13 mouse cellular contexts compared by ENCODE assay signal in the genomic region with DNA sequence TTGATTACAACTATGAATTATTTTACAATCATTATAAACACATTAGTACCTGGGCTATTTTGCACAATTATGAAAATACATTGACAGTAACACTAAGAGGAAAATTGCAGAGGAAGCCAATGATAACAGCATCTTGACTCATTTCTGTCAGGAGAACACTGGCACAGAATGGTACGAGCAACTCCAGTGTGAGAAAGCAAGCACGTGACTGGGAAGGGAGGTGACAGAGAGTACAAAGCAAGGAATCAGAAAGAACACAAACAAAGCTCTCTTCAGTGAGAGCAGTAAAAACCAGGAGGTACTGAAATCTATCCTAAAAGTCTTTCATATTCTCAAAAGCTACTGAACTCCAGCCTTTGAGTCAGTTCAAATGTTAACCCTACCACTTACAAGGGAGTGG. TPM values are rescaled to one million over a fixed set of nuclear protein-coding genes. Genes with fewer than 3 reads are reported as not detected.
DNase-seq lines count a peak whose midpoint lies in the region; ATAC-seq lines count a peak whose summit lies in the region.
"Had no signal": no experiment of that assay in that cellular context is flagged by ENCODE, and none has a peak within 500 bp of the region (broad histone marks: within the 10 kb centered on the region; RNA-seq: fewer than 3 reads in every experiment).

No protein-coding gene starts in this region.

- 28% methylated on average over 2 of the region's 2 CpGs for WGBS in forebrain, embryonic 14.5 days
- 30% methylated on average over 2 of the region's 2 CpGs for WGBS in forebrain, embryonic 12.5 days
- 34% methylated on average over 2 of the region's 2 CpGs for WGBS in hindbrain, embryonic 12.5 days

- 0 out of 2 replicates have a peak, but pooled peaks cover 5% of the 10 kb centered on the region for H3K4me1 ChIP-seq in forebrain, embryonic 14.5 days (ENCODE audit: control insufficient read depth, insufficient read depth, low read length)
- H3K4me1 ChIP-seq in forebrain, embryonic 12.5 days = 0 out of 2 replicates have a peak, but pooled peaks cover 6% of the 10 kb centered on the region
- H3K4me1 ChIP-seq in hindbrain, embryonic 12.5 days = no peaks in the 10 kb centered on the region

- no peak overlapping the region for H3K4me3 ChIP-seq in forebrain, embryonic 14.5 days (ENCODE audit: low read depth, low read length)
- no peak overlapping the region for H3K4me3 ChIP-seq in forebrain, embryonic 12.5 days (replicated peaks)
- no peak overlapping the region for H3K4me3 ChIP-seq in hindbrain, embryonic 12.5 days
- H3K4me3 ChIP-seq: lung, embryonic 15.5 days had no signal

- H3K9me3 ChIP-seq in forebrain, embryonic 14.5 days (replicated peaks; ENCODE audit: control insufficient read depth, low read length) = no peaks in the 10 kb centered on the region
- H3K9me3 ChIP-seq in forebrain, embryonic 12.5 days = no peaks in the 10 kb centered on the region
- H3K9me3 ChIP-seq in hindbrain, embryonic 12.5 days (replicated peaks) = no peaks in the 10 kb centered on the region
- H3K9me3 ChIP-seq: lung, embryonic 15.5 days had no signal

- no peaks in the 10 kb centered on the region for H3K27me3 ChIP-seq in forebrain, embryonic 14.5 days (replicated peaks; ENCODE audit: control insufficient read depth, insufficient read depth, low read length)
- H3K27me3 ChIP-seq in forebrain, embryonic 12.5 days = no peaks in the 10 kb centered on the region
- no peaks in the 10 kb centered on the region for H3K27me3 ChIP-seq in hindbrain, embryonic 12.5 days
- H3K27me3 ChIP-seq: lung, embryonic 15.5 days had no signal

- peak; percentile 48 for DNase-seq in forebrain, embryonic 14.5 days (ENCODE audit: low spot score)
- DNase-seq in layer of hippocampus, adult 9-10 months (ENCODE audit: low spot score) = peak; percentile 33
- DNase-seq in layer of hippocampus, postnatal 14 days (ENCODE audit: low spot score in 2 of 2) = no peak
- DNase-seq in brain, adult 2 months (ENCODE audit: low read depth, low spot score) = peak; percentile 86
- peak; percentile 71 for DNase-seq in lung, postnatal 25 days (ENCODE audit: low spot score)
- no peak for DNase-seq in cerebellum, postnatal 36 days
- DNase-seq: cerebellum, adult 9-11 months; kidney, adult 8-10 months; right cerebral cortex, postnatal 4 days; thymus, adult 18-20 months had no signal

- no peak overlapping the region for H3K4me2 ChIP-seq in forebrain, embryonic 14.5 days (ENCODE audit: low read length)
- no peak overlapping the region for H3K4me2 ChIP-seq in forebrain, embryonic 12.5 days
- no peak overlapping the region for H3K4me2 ChIP-seq in hindbrain, embryonic 12.5 days (replicated peaks)
- H3K4me2 ChIP-seq: lung, embryonic 15.5 days had no signal

- H3K36me3 ChIP-seq in forebrain, embryonic 14.5 days (ENCODE audit: control insufficient read depth, insufficient read depth, low read length) = no peaks in the 10 kb centered on the region
- no peaks in the 10 kb centered on the region for H3K36me3 ChIP-seq in forebrain, embryonic 12.5 days (replicated peaks)
- H3K36me3 ChIP-seq in hindbrain, embryonic 12.5 days = peaks cover 5% of the 10 kb centered on the region; the same call in 1 of the 2 replicates
- H3K36me3 ChIP-seq: lung, embryonic 15.5 days had no signal

- H3K9ac ChIP-seq in forebrain, embryonic 14.5 days (ENCODE audit: low read length) = no peak overlapping the region
- H3K9ac ChIP-seq in forebrain, embryonic 12.5 days = no peak overlapping the region
- no peak overlapping the region for H3K9ac ChIP-seq in hindbrain, embryonic 12.5 days
- H3K9ac ChIP-seq: lung, embryonic 15.5 days had no signal

- H3K27ac ChIP-seq in forebrain, embryonic 14.5 days (ENCODE audit: low read depth, low read length) = no peak overlapping the region
- H3K27ac ChIP-seq in forebrain, embryonic 12.5 days = no peak overlapping the region
- H3K27ac ChIP-seq in hindbrain, embryonic 12.5 days = no peak overlapping the region
- H3K27ac ChIP-seq: lung, embryonic 15.5 days had no signal

- ATAC-seq in forebrain, embryonic 14.5 days = no peak
- no peak for ATAC-seq in forebrain, embryonic 12.5 days (ENCODE audit: low FRiP score)
- ATAC-seq in hindbrain, embryonic 12.5 days (ENCODE audit: low FRiP score) = no peak

RNA-seq across cellular contexts. Expression of a gene that starts 24.4 kb away (rescaled TPM):
- 8.6 and 11.9 TPM in 2 replicates for polyA plus RNA-seq in forebrain, embryonic 14.5 days (2014; fragmentation: Nextera tagmentation; extraction: Ambion mirVana)
- polyA plus RNA-seq in forebrain, embryonic 12.5 days (2016; fragmentation: Nextera tagmentation; extraction: Ambion mirVana) = 15.8 and 18.9 TPM in 2 replicates
- 10 to 100 TPM; 38.6 to 51.9 TPM for total RNA-seq in layer of hippocampus, postnatal 14 days (2021)
- 16.6 and 16.9 TPM in 2 replicates for polyA plus RNA-seq in hindbrain, embryonic 12.5 days (2016; fragmentation: Nextera tagmentation; extraction: Ambion mirVana)

RNA-seq across cellular contexts. Expression of a gene that starts 39.9 kb away (rescaled TPM):
- 0.22 TPM in 1 of 2 replicates, not detected in the other for polyA plus RNA-seq in forebrain, embryonic 14.5 days (2014; fragmentation: Nextera tagmentation; extraction: Ambion mirVana)
- not detected in 2 replicates for polyA plus RNA-seq in forebrain, embryonic 12.5 days (2016; fragmentation: Nextera tagmentation; extraction: Ambion mirVana)
- total RNA-seq in layer of hippocampus, postnatal 14 days (2021) = not detected
- polyA plus RNA-seq in hindbrain, embryonic 12.5 days (2016; fragmentation: Nextera tagmentation; extraction: Ambion mirVana) = 0.19 and 0.30 TPM in 2 replicates

RNA-seq across cellular contexts. Expression of a gene that starts 51.7 kb away (rescaled TPM):
- polyA plus RNA-seq in forebrain, embryonic 14.5 days (2014; fragmentation: Nextera tagmentation; extraction: Ambion mirVana) = 0.05 and 0.09 TPM in 2 replicates
- 0.24 and 0.50 TPM in 2 replicates for polyA plus RNA-seq in forebrain, embryonic 12.5 days (2016; fragmentation: Nextera tagmentation; extraction: Ambion mirVana)
- total RNA-seq in layer of hippocampus, postnatal 14 days (2021) = under 1 TPM; 0.35 to 0.57 TPM
- 0.85 and 5.3 TPM in 2 replicates for polyA plus RNA-seq in hindbrain, embryonic 12.5 days (2016; fragmentation: Nextera tagmentation; extraction: Ambion mirVana)

RNA-seq across cellular contexts. Expression of a gene that starts 57.7 kb away (rescaled TPM):
- polyA plus RNA-seq in forebrain, embryonic 14.5 days (2014; fragmentation: Nextera tagmentation; extraction: Ambion mirVana) = 64.9 and 75.4 TPM in 2 replicates
- 87.6 and 94.8 TPM in 2 replicates for polyA plus RNA-seq in forebrain, embryonic 12.5 days (2016; fragmentation: Nextera tagmentation; extraction: Ambion mirVana)
- 100 to 1,000 TPM; 106 to 110 TPM for total RNA-seq in layer of hippocampus, postnatal 14 days (2021)
- 102 and 109 TPM in 2 replicates for polyA plus RNA-seq in hindbrain, embryonic 12.5 days (2016; fragmentation: Nextera tagmentation; extraction: Ambion mirVana)

Comparison
In these comparisons a context has a peak if more than half of its experiments do, and no peak if none do; other contexts are left out.
1. DNase-seq: peak in forebrain, embryonic 14.5 days (single experiment), layer of hippocampus, adult 9-10 months (single experiment), brain, adult 2 months (single experiment) and lung, postnatal 25 days (single experiment); none in layer of hippocampus, postnatal 14 days (0 of 2) and cerebellum, postnatal 36 days (0 of 2).